Mouse (Mus musculus) lung, adult 2 months (tissue): Measurements from ENCODE around the gene Brd3.
"Not testable (repeated sequence)": the region's sequence is repeated elsewhere in the genome, so short reads cannot be mapped to it uniquely, and the experiment has no call there.

Experiments
- CTCF ChIP-seq: fragments of 200-500 bp; IDR thresholded peaks from 2 replicates; pipeline ENCODE4 v1.5.1; 2011; ENCODE audit warnings: mild to moderate bottlenecking, low read length, control low read depth; ENCODE audit not compliant: insufficient read depth
- POLR2A ChIP-seq: fragments of 200-500 bp; IDR thresholded peaks from 2 replicates; pipeline ENCODE4 v1.6.1; 2011; ENCODE audit warnings: low read depth, mild to moderate bottlenecking, control low read depth, low read length, borderline replicate concordance; ENCODE audit errors: extremely low read depth

DNA sequence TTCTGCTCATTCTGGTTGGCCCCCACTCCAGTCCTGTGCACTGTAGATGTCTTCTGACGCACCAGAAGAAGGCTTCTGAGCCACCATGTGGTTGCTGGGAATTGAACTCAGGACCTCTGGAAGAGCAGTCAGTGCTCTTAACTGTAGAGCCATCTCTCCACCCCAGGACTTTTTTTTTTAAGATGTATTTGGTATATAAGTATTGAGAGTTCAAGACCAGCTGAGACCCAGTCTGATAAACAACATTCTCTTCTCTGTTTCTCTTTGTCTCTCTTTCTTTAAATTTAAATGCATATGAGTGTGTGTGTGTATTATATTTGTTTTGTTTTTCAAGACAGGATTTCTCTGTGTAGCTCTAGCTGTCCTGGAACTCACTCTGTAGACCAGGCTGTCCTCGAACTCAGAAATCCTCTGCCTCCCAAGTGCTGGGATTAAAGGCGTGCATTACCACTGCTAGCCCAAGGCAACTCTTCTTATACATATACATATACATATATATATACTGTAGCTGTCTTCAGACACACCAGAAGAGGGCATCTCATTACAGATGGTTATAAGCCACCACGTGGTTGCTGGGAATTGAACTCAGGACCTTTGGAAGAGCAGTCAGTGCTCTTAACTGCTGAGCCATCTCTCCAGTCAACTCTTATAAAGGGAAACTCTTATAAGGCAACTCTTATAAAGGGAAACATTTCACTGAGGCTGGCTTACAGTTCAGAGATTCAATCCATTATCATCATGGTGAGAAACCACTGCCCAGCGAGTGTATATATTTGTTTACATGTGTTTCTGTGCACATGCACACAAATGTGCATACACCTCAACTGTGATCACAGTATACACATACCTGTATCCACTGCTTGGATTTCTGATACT, 31.2 kb upstream of the Brd3 start:
- not testable (repeated sequence) for TF ChIP-seq CTCF, POLR2A
